Mouse (Mus musculus) Patski (cell line): ENCODE results near the gene Sh3bgrl. TPM values are rescaled to one million over a fixed set of nuclear protein-coding genes. Genes with fewer than 3 reads are reported as not detected.
A peak's percentile ranks its signal among the peaks of the same experiment; 100 is the strongest.

Source experiments
- ATAC-seq: fragments of 100-300 bp; one replicate; pipeline ENCODE4 v1.8.0; 2021
- CTCF ChIA-PET: fragments of 350-600 bp; sonication (Branson Sonifier 250); formaldehyde crosslinking; loops from one replicate; lab custom pipeline; 2022; ENCODE audit warnings: inconsistent platforms; lab: Charles Lee
- POLR2A ChIA-PET: fragments of 350-600 bp; sonication (Branson Sonifier 250); formaldehyde crosslinking; loops from one replicate; lab custom pipeline; 2022; ENCODE audit warnings: antibody characterized with exemption, inconsistent platforms; lab: Charles Lee
- DNase-seq: peaks from one replicate; pipeline ENCODE4 v3.0.0-alpha.2; 2011; ENCODE audit warnings: low read depth, low spot score
- H3K27me3 ChIP-seq: fragments of 371-371 bp; one replicate; pipeline ENCODE4 v1.5.1; 2021
- CTCF ChIP-seq: fragments of 100-300 bp; IDR thresholded peaks from one replicate; pipeline ENCODE4 v1.5.1; 2021
- in situ Hi-C: fragments of 300-500 bp; cut with MboI; formaldehyde crosslinking; loops from 3 replicates; pipeline ENCODE4 v1.11.1; 2018; ENCODE audit warnings: low pct_unique_long_range_greater_than_20kb, mixed read lengths
- polyA plus RNA-seq: library from polyadenylated mRNA; unstranded; gene quantifications from one replicate; pipeline ENCODE4 v1.2.3, GENCODE M21; 2021

Sh3bgrl gene
- polyA plus RNA-seq, 1 experiment from 2014 or later: 127 TPM

GRCm38 (mm10) chrX:109108117-109108805, 13.1 kb downstream of the Sh3bgrl start:
- ChIA-PET POLR2A (no interaction called here), CTCF (no interaction called here)
- ATAC-seq (no peak), DNase-seq (no peak)
- in situ Hi-C loops: no loop called here
- TF ChIP-seq CTCF: no peak
- H3K27me3 ChIP-seq: peaks cover 30% of the 10 kb centered on the region

- CTCF ChIA-PET: no interaction called here
- peaks cover 16% of the 10 kb centered on the region for H3K27me3 ChIP-seq
- in situ Hi-C loops: no loop called here
- no peak for TF ChIP-seq CTCF
- DNase-seq (no peak), ATAC-seq (no peak)
- POLR2A ChIA-PET: no interaction called here
Measured at GRCm38 (mm10) chrX:109112885-109113284, 17.7 kb downstream of the Sh3bgrl start.

GRCm38 (mm10) chrX:109113401-109114280, 18.5 kb downstream of the Sh3bgrl start:
- no peak for TF ChIP-seq CTCF
- ATAC-seq (no peak), DNase-seq (no peak)
- ChIA-PET POLR2A (no interaction called here), CTCF (interaction anchor here (1.0 kb wide), 1 partner anchor 11 kb away, joined by 3 read pairs; no protein-coding TSS in a partner anchor)
- peaks cover 10% of the 10 kb centered on the region for H3K27me3 ChIP-seq
- in situ Hi-C loops: no loop called here

- no peak for TF ChIP-seq CTCF
- in situ Hi-C loops: no loop called here
- peaks cover 15% of the 10 kb centered on the region for H3K27me3 ChIP-seq
- ChIA-PET CTCF (interaction anchor here (0.9 kb wide), 1 partner anchor 9 kb away, joined by 3 read pairs; no protein-coding TSS in a partner anchor), POLR2A (no interaction called here)
- ATAC-seq: no peak
- no peak for DNase-seq
Measured at GRCm38 (mm10) chrX:109119829-109120826, 25.0 kb downstream of the Sh3bgrl start.

- in situ Hi-C loops: no loop called here
- TF ChIP-seq CTCF: no peak
- POLR2A ChIA-PET: no interaction called here
- CTCF ChIA-PET: interaction anchor here (0.9 kb wide), 1 partner anchor 10 kb away, joined by 3 read pairs; no protein-coding TSS in a partner anchor
- ATAC-seq (no peak), DNase-seq (no peak)
- H3K27me3 ChIP-seq: peaks cover 16% of the 10 kb centered on the region
Measured at GRCm38 (mm10) chrX:109121161-109121560, 26.0 kb downstream of the Sh3bgrl start.

- in situ Hi-C loops: no loop called here
- ChIA-PET POLR2A (no interaction called here), CTCF (no interaction called here)
- TF ChIP-seq CTCF: no peak
- peaks cover 20% of the 10 kb centered on the region for H3K27me3 ChIP-seq
- ATAC-seq: no peak
- DNase-seq: no peak
Measured at GRCm38 (mm10) chrX:109122670-109123069, 27.5 kb downstream of the Sh3bgrl start.

- H3K27me3 ChIP-seq: peaks cover 20% of the 10 kb centered on the region
- no peak for ATAC-seq
- no peak for DNase-seq
- in situ Hi-C loops: no loop called here
- CTCF ChIA-PET: interaction anchor here (1.4 kb wide), 1 partner anchor 10 kb away, joined by 3 read pairs; no protein-coding TSS in a partner anchor
- no peak for TF ChIP-seq CTCF
- POLR2A ChIA-PET: no interaction called here
Measured at GRCm38 (mm10) chrX:109123762-109124161, 28.6 kb downstream of the Sh3bgrl start.

- POLR2A ChIA-PET: no interaction called here
- no peak for DNase-seq
- CTCF ChIA-PET: no interaction called here
- no peak for ATAC-seq
- in situ Hi-C loops: no loop called here
- H3K27me3 ChIP-seq: peaks cover 27% of the 10 kb centered on the region
- no peak for TF ChIP-seq CTCF
Measured at GRCm38 (mm10) chrX:109126847-109127246, 31.7 kb downstream of the Sh3bgrl start.

- ChIA-PET POLR2A (no interaction called here), CTCF (no interaction called here)
- H3K27me3 ChIP-seq: peaks cover 24% of the 10 kb centered on the region
- ATAC-seq: peak; percentile 47
- DNase-seq: no peak
- TF ChIP-seq CTCF: no peak
- in situ Hi-C loops: no loop called here
Measured at GRCm38 (mm10) chrX:109127551-109128088, 32.5 kb downstream of the Sh3bgrl start.

- peaks cover 26% of the 10 kb centered on the region for H3K27me3 ChIP-seq
- ATAC-seq (no peak), DNase-seq (no peak)
- CTCF ChIA-PET: no interaction called here
- in situ Hi-C loops: no loop called here
- TF ChIP-seq CTCF: no peak
- POLR2A ChIA-PET: no interaction called here
Measured at GRCm38 (mm10) chrX:109130066-109130465, 34.9 kb downstream of the Sh3bgrl start.
